Mouse (Mus musculus): ENCODE measurements at regions not wholly inside any gene's neighbourhood (a gene's known extent, or its start where the extent isn't known, plus 50 kb on each side); places are given as distances from the start of the nearest gene placed in this dataset.

- TF ChIP-seq EP300 (IDR thresholded peaks at IDR 0.05; ENCODE audit: insufficient read depth, low read depth, low read length) (no peak), CTCF (IDR thresholded peaks at IDR 0.05; ENCODE audit: low read depth, low read length) (no peak)
These were observed 290.7 kb upstream of the Adgrl2 start for GRCm38 (mm10) chr3:149280807-149281789.
